Mouse (Mus musculus) CH12.LX (cell line): ENCODE measurements around the gene Fam20a. TPM values are rescaled to one million over a fixed set of nuclear protein-coding genes. Genes with fewer than 3 reads are reported as not detected.

Source experiments
- DNase-seq: peaks from one replicate; pipeline ENCODE4 v3.0.0-alpha.2; 2013; ENCODE audit errors: extremely low read depth
- H3K27ac ChIP-seq: 2 replicates; pipeline ENCODE4 v1.5.1; 2012; ENCODE audit warnings: low read depth, mild to moderate bottlenecking, control low read depth, moderate library complexity; ENCODE audit not compliant: insufficient read depth
- H3K27me3 ChIP-seq: replicated peaks from 2 replicates; pipeline ENCODE3; 2012; ENCODE audit warnings: inconsistent platforms
- H3K36me3 ChIP-seq, 2 experiments: replicated peaks in 1 of 2; 2 replicates each; pipeline versions ENCODE3 to v1.6.1; 2012; ENCODE audit warnings: inconsistent platforms in 1 of 2, low read length in 1 of 2, mild to moderate bottlenecking in 1 of 2, mixed read lengths in 1 of 2, moderate library complexity in 1 of 2; ENCODE audit not compliant: control insufficient read depth in 1 of 2, insufficient read depth in 1 of 2
- H3K4me1 ChIP-seq, 2 experiments: 2 replicates each; pipeline ENCODE4 v1.6.1; 2012; ENCODE audit warnings: inconsistent platforms in 1 of 2, moderate library complexity in 1 of 2; ENCODE audit not compliant: insufficient read depth in 2 of 2, control insufficient read depth in 1 of 2
- H3K4me2 ChIP-seq: 2 replicates; pipeline ENCODE4 v1.6.1; 2012; ENCODE audit warnings: low read depth, mild to moderate bottlenecking, control low read depth; ENCODE audit not compliant: poor library complexity, insufficient read depth, severe bottlenecking
- H3K4me3 ChIP-seq, 3 experiments: fragments of 150-350 bp in 1 of 3; sonication (generic) in 1 of 3; replicated peaks in 1 of 3; 2 replicates each; pipeline versions ENCODE3 to v1.5.1; 2011 to 2012; ENCODE audit warnings: low read depth in 2 of 3, low read length in 2 of 3, mild to moderate bottlenecking in 2 of 3, moderate library complexity in 2 of 3, control low read depth in 1 of 3, improper control_type of control experiment in 1 of 3, inconsistent platforms in 1 of 3, mixed read lengths in 1 of 3; ENCODE audit not compliant: poor library complexity in 1 of 3
- H3K79me2 ChIP-seq: replicated peaks from 2 replicates; pipeline ENCODE4 v1.6.1; 2012; ENCODE audit warnings: mild to moderate bottlenecking, moderate library complexity; ENCODE audit not compliant: control insufficient read depth, poor library complexity, insufficient read depth, severe bottlenecking; ENCODE audit errors: extremely low read depth
- H3K9ac ChIP-seq: 2 replicates; pipeline ENCODE4 v1.6.1; 2012; ENCODE audit warnings: low read depth, mild to moderate bottlenecking, control low read depth, moderate library complexity; ENCODE audit not compliant: insufficient read depth
- H3K9me3 ChIP-seq: replicated peaks from 2 replicates; pipeline ENCODE3; 2012; ENCODE audit warnings: low read length, inconsistent platforms, mixed read lengths
- BHLHE40 ChIP-seq: IDR thresholded peaks from 2 replicates; pipeline ENCODE4 v1.6.1; 2011; ENCODE audit warnings: mild to moderate bottlenecking, low read depth, low read length, improper control_type of control experiment
- CHD1 ChIP-seq: IDR thresholded peaks from 2 replicates; pipeline ENCODE4 v1.6.1; 2012; ENCODE audit warnings: low read depth, low read length, improper control_type of control experiment, inconsistent platforms
- CHD2 ChIP-seq: IDR thresholded peaks from 2 replicates; pipeline ENCODE4 v1.6.1; 2011; ENCODE audit warnings: low read length, improper control_type of control experiment
- E2F4 ChIP-seq: IDR thresholded peaks from 2 replicates; pipeline ENCODE4 v1.6.1; 2011; ENCODE audit warnings: low read depth, low read length, improper control_type of control experiment; ENCODE audit not compliant: insufficient replicate concordance
- EP300 ChIP-seq: IDR thresholded peaks from 2 replicates; pipeline ENCODE4 v1.6.1; 2011; ENCODE audit warnings: low read length, improper control_type of control experiment
- HCFC1 ChIP-seq: IDR thresholded peaks from 2 replicates; pipeline ENCODE4 v1.6.1; 2012; ENCODE audit warnings: low read depth, mild to moderate bottlenecking, inconsistent platforms, low read length, improper control_type of control experiment
- IRF4 ChIP-seq: IDR thresholded peaks from 2 replicates; pipeline ENCODE4 v1.6.1; 2014; ENCODE audit warnings: low read depth, mild to moderate bottlenecking, inconsistent platforms, low read length, improper control_type of control experiment
- KAT2A ChIP-seq: IDR thresholded peaks from 2 replicates; pipeline ENCODE4 v1.6.1; 2012; ENCODE audit warnings: low read length, improper control_type of control experiment, inconsistent platforms; ENCODE audit not compliant: insufficient replicate concordance
- MAX ChIP-seq: IDR thresholded peaks from 2 replicates; pipeline ENCODE4 v1.6.1; 2011; ENCODE audit warnings: low read length, improper control_type of control experiment
- MXI1 ChIP-seq: IDR thresholded peaks from 2 replicates; pipeline ENCODE4 v1.6.1; 2011; ENCODE audit warnings: mild to moderate bottlenecking, low read depth, low read length, improper control_type of control experiment
- MYC ChIP-seq: IDR thresholded peaks from 2 replicates; pipeline ENCODE4 v1.6.1; 2011; ENCODE audit warnings: low read depth, mild to moderate bottlenecking, improper control_type of control experiment, low read length
- NELFE ChIP-seq: IDR thresholded peaks from 2 replicates; pipeline ENCODE4 v1.6.1; 2011; ENCODE audit warnings: low read depth, low read length, improper control_type of control experiment
- NRF1 ChIP-seq: IDR thresholded peaks from 2 replicates; pipeline ENCODE4 v1.6.1; 2014; ENCODE audit warnings: low read depth, mild to moderate bottlenecking, inconsistent platforms, low read length, improper control_type of control experiment, moderate library complexity
- PAX5 ChIP-seq: IDR thresholded peaks from 2 replicates; pipeline ENCODE4 v1.6.1; 2012; ENCODE audit warnings: low read length, inconsistent platforms, mixed read lengths
- RAD21 ChIP-seq: IDR thresholded peaks from 2 replicates; pipeline ENCODE4 v1.6.1; 2011; ENCODE audit warnings: low read depth, mild to moderate bottlenecking, low read length, improper control_type of control experiment, moderate library complexity
- SIN3A ChIP-seq: IDR thresholded peaks from 2 replicates; pipeline ENCODE4 v1.6.1; 2012; ENCODE audit warnings: low read length, improper control_type of control experiment, inconsistent platforms
- TBP ChIP-seq: conservative IDR thresholded peaks from 2 replicates; pipeline ENCODE4 v1.6.1; 2011; ENCODE audit warnings: low read depth, low read length, improper control_type of control experiment
- UBTF ChIP-seq: IDR thresholded peaks from 2 replicates; pipeline ENCODE4 v1.6.1; 2012; ENCODE audit warnings: low read depth, mild to moderate bottlenecking, inconsistent platforms, low read length, improper control_type of control experiment, moderate library complexity
- USF1 ChIP-seq: IDR thresholded peaks from 2 replicates; pipeline ENCODE4 v1.6.1; 2014; ENCODE audit warnings: low read depth, mild to moderate bottlenecking, inconsistent platforms, low read length, improper control_type of control experiment
- USF2 ChIP-seq: conservative IDR thresholded peaks from 2 replicates; pipeline ENCODE4 v1.6.1; 2011; ENCODE audit warnings: low read depth, low read length, improper control_type of control experiment
- ZC3H11A ChIP-seq: IDR thresholded peaks from 2 replicates; pipeline ENCODE4 v1.6.1; 2012; ENCODE audit warnings: low read depth, mild to moderate bottlenecking, inconsistent platforms, low read length, improper control_type of control experiment
- ZKSCAN1 ChIP-seq: IDR thresholded peaks from 2 replicates; pipeline ENCODE4 v1.6.1; 2012; ENCODE audit warnings: low read depth, inconsistent platforms, low read length, improper control_type of control experiment, borderline replicate concordance
- ZNF384 ChIP-seq: IDR thresholded peaks from 2 replicates; pipeline ENCODE4 v1.6.1; 2012; ENCODE audit warnings: low read depth, low read length, improper control_type of control experiment, inconsistent platforms
- dilution Hi-C: fragments of 300-500 bp; cut with MboI; formaldehyde crosslinking; loops from 2 replicates; pipeline ENCODE4 v1.14.3; 2020; ENCODE audit warnings: low sequenced_read_pairs; ENCODE audit not compliant: extremely low pct_unique_long_range_greater_than_20kb, extremely low pct_ligation_motif_present
- in situ Hi-C: fragments of 300-500 bp; cut with MboI; formaldehyde crosslinking; loops from 3 replicates; pipeline ENCODE4 v1.14.3; 2019; ENCODE audit warnings: low sequenced_read_pairs, low pct_ligation_motif_present, low pct_unique_long_range_greater_than_20kb, mixed read lengths
- polyA plus RNA-seq: library from polyadenylated mRNA; unstranded; fragments of >175 nt; gene quantifications from 2 replicates; pipeline ENCODE4 v1.2.1, GENCODE M21; 2012; ENCODE audit warnings: low read depth; ENCODE audit not compliant: insufficient read length
- total RNA-seq, 2 experiments: library from RNA; depleted of rRNA; stranded (reverse); fragments of 300-350 nt in 1 of 2; fragments of >200 nt in 1 of 2; gene quantifications; 2 replicates each; pipeline ENCODE4 v1.2.3; 2012 to 2014

Gene Fam20a
- total and polyA plus RNA-seq, 3 experiments: 0.08 TPM; not detected in 2

DNA sequence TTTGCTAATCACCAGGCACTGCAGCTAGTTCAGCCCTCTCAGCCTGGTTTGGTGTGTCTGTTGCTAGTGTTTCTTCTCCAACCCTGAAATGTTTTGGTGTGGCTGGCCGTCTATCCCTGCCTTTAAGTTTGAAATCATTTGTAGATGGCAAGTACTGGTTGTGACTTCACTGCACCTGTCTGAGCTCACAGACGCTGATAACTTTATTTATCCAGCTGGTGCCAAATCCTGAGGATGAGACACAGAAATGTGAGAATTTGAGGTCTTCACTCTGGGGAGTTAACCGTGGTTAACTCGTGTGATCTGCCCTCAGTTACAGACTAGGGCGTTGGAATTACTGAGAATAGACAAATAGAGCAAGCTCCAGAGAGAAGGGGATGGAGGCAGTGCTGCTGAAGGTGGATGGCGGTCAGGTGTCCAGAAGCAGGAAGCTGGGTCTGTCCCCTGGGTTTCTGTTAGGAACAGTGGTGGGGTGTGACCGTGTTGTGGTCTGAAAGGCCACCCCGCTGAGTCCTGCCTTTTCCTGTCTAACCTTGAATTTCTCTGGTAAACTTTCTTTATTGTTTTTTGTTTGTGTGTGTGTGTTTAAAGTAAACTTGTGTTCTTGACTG, 53.9 kb downstream of the Fam20a start:
- peaks cover 11 to 36% of the 10 kb centered on the region in 2 experiments for H3K4me1 ChIP-seq
- H3K4me3 ChIP-seq: no peak overlapping the region
- in situ Hi-C loops: no loop called here
- no peak overlapping the region for H3K27ac ChIP-seq
- no peak overlapping the region for H3K9ac ChIP-seq
- no peaks in the 10 kb centered on the region for H3K79me2 ChIP-seq
- TF ChIP-seq ZC3H11A: no peak
- TF ChIP-seq KAT2A: no peak
- TF ChIP-seq EP300: no peak
- TF ChIP-seq NELFE: no peak
- TF ChIP-seq CHD1: no peak
- no peak for TF ChIP-seq PAX5
- TF ChIP-seq USF1: no peak
- no peak for TF ChIP-seq HCFC1
- TF ChIP-seq SIN3A: no peak
- no peak for TF ChIP-seq MXI1
- no peak for TF ChIP-seq IRF4
- TF ChIP-seq NRF1: no peak
- no peak for TF ChIP-seq TBP
- TF ChIP-seq UBTF: no peak
- TF ChIP-seq, all 38 proteins: peak for 0
- no peak for DNase-seq
- H3K36me3 ChIP-seq: peaks cover 57 to 85% of the 10 kb centered on the region in 2 experiments
- no peaks in the 10 kb centered on the region for H3K27me3 ChIP-seq
- H3K4me2 ChIP-seq: no peak overlapping the region
- H3K9me3 ChIP-seq: no peaks in the 10 kb centered on the region
- dilution Hi-C loops: no loop called here

DNA sequence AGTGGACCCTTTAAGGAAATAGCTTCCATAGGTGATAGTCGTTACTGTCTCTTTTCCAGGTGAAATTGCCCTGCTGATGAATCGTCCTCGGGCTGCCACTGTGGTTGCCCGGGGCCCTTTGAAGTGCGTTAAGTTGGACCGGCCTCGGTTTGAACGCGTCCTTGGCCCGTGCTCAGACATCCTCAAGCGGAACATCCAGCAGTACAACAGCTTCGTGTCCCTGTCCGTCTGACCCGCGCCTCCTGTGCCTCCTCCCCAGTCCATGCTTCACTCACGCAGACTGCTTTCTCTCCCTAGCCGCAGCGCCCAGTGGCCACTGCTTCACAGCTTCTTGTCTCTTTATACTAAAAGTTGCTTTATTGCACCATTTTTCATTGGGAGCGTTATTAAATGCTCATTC, 54.7 kb downstream of the Fam20a start:
- in situ Hi-C loops: no loop called here
- Histone ChIP-seq H3K9me3 (no peaks in the 10 kb centered on the region), H3K36me3 (peaks cover 64 to 89% of the 10 kb centered on the region in 2 experiments), H3K4me2 (no peak overlapping the region), H3K9ac (no peak overlapping the region), H3K27me3 (no peaks in the 10 kb centered on the region), H3K27ac (no peak overlapping the region), H3K79me2 (no peaks in the 10 kb centered on the region), H3K4me3 (no peak overlapping the region), H3K4me1 (peaks cover 11 to 34% of the 10 kb centered on the region in 2 experiments)
- dilution Hi-C loops: no loop called here
- TF ChIP-seq E2F4 (no peak), NELFE (no peak), CHD2 (no peak), MAX (no peak), SIN3A (no peak), ZNF384 (no peak), ZKSCAN1 (no peak), ZC3H11A (no peak), TBP (no peak), MYC (no peak), BHLHE40 (no peak), RAD21 (no peak), USF1 (no peak), USF2 (no peak)
- DNase-seq: no peak
